Mouse (Mus musculus): ENCODE results near the gene Cd151. TPM values are rescaled to one million over a fixed set of nuclear protein-coding genes. Genes with fewer than 3 reads are reported as not detected.

Cd151 gene
- polyA plus RNA-seq, 1 experiment from 2014 or later = 5.0 TPM

DNA sequence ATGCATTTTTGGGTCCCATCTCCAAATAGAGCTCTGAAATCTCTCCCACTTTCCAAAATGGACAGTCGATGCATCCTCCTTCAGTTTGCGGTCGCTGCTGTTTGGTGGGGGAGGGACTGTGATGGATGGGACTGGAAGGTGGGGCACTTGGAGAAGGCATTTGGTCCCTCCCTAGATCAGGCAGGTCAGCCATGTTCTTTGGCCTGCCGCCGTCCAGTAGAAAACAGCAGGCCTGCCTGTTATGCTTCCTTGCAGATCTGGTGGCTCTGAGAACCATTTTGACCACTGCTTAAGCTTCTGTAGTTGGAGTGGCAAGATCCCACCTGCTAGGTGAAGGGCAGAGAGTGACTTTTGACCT is 951 bp downstream of the Cd151 start:
- Histone ChIP-seq H3K4me2 (peak overlapping the region; percentile 96), H3K9ac (peak overlapping the region; percentile 83), H3K36me3 (replicated peaks) (peaks cover 38% of the 10 kb centered on the region), H3K9me3 (replicated peaks) (no peaks in the 10 kb centered on the region), H3K4me1 (replicated peaks) (peaks cover 68% of the 10 kb centered on the region), H3K27me3 (peaks cover 39% of the 10 kb centered on the region), H3K4me3 (replicated peaks) (peak overlapping the region; percentile 76), H3K27ac (replicated peaks) (peak overlapping the region; percentile 81)
- WGBS (ENCODE audit: insufficient replicate concordance) = 25% methylated on average over 5 of the region's 5 CpGs
- ATAC-seq (ENCODE audit: insufficient read depth) = no peak

DNA sequence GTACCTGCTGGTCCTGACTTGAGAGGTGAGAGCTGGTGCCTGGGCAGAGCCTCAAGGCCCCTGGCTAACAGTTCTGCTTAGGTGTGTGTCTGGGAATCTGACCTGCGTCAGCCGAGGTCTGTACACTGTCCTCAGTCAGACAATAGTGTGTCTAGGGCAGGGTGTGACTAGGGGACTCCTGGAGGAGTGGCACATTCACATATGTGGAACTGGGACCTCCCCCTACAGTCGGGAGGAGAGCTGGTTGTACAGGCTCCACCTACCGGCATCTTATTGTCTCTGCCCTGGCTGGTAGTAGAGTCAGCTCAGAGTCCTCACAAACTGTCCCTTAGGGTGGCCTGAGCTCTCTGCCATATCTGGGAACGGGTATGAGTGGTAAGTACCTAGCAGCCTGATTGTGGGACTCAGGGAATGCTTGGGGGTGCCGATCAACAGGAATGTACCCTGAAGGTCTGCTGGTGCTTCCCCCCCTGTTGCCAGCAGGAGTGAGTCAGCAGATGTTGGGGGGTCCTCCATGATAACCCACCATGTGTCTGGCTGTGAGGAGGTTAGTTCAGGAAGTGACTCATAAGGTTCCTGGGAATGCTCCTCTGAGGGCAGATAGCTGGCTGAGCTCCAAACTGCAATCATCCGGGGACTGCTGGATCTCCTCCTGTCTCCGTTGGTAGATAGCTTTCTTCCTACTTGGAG is 1.5 kb downstream of the Cd151 start:
- Histone ChIP-seq H3K4me1 (replicated peaks) (peaks cover 73% of the 10 kb centered on the region), H3K9me3 (replicated peaks) (no peaks in the 10 kb centered on the region), H3K4me3 (replicated peaks) (peak overlapping the region; percentile 76), H3K9ac (peak overlapping the region; percentile 83), H3K27me3 (peaks cover 34% of the 10 kb centered on the region), H3K27ac (replicated peaks) (peak overlapping the region; percentile 81), H3K4me2 (peak overlapping the region; percentile 96), H3K36me3 (replicated peaks) (peaks cover 41% of the 10 kb centered on the region)
- peak; percentile 55 for ATAC-seq (ENCODE audit: insufficient read depth)
- 6% methylated on average over 8 of the region's 8 CpGs for WGBS (ENCODE audit: insufficient replicate concordance)

DNA sequence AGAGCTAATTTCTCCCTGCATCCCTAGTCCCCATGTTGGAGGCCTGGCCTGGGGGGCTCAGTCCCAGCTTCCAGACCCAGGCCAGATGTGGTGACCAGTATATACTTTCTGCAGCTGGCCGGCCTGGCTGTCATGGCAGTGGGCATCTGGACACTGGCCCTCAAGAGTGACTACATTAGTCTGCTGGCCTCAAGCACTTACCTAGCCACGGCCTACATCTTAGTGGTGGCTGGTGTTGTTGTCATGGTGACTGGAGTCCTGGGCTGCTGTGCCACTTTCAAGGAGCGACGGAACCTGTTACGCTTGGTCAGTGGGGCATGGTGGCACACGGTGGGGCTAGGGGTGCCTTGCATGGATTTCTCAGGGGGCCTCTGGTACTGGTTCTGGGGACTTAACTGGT is 2.2 kb downstream of the Cd151 start:
- 79% methylated on average over 6 of the region's 6 CpGs for WGBS (ENCODE audit: insufficient replicate concordance)
- Histone ChIP-seq H3K4me2 (peak overlapping the region; percentile 96), H3K36me3 (replicated peaks) (peaks cover 41% of the 10 kb centered on the region), H3K9ac (peak overlapping the region; percentile 83; the same call in 1 of the 2 replicates), H3K4me1 (replicated peaks) (peaks cover 78% of the 10 kb centered on the region), H3K9me3 (replicated peaks) (no peaks in the 10 kb centered on the region), H3K27me3 (peaks cover 27% of the 10 kb centered on the region), H3K4me3 (replicated peaks) (peak overlapping the region; percentile 76; the same call in 1 of the 2 replicates), H3K27ac (replicated peaks) (peak overlapping the region; percentile 81)
- ATAC-seq (ENCODE audit: insufficient read depth) = no peak

DNA sequence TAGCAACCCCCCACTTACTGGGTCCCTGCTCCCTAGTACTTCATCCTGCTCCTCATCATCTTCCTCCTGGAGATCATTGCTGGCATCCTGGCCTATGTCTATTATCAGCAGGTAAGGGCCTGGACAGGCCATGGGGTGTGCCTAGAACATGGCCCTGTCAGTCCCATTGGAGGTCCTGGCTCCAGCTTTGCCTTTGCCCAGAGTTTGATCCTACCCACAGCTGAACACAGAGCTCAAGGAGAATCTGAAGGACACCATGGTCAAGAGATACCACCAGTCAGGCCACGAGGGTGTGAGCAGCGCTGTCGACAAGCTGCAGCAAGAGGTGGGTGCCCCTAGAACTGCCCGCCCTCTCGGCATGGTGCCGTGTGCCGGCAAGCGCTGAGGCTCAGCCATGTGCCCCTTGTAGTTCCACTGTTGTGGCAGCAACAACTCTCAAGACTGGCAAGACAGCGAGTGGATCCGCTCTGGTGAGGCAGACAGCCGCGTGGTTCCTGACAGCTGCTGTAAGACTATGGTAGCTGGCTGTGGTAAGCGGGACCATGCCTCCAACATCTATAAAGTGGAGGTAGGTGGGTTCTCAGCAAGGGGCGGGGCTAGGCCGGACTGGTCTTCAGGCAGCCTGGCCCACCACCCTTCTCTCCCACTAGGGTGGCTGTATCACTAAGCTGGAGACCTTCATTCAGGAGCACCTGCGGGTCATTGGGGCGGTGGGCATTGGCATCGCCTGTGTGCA is 2.9 kb downstream of the Cd151 start:
- Histone ChIP-seq H3K27me3 (peaks cover 20% of the 10 kb centered on the region), H3K4me1 (replicated peaks) (peaks cover 75% of the 10 kb centered on the region), H3K9me3 (replicated peaks) (no peaks in the 10 kb centered on the region), H3K27ac (replicated peaks) (peak overlapping the region; percentile 81; the same call in 1 of the 2 replicates), H3K36me3 (replicated peaks) (peaks cover 41% of the 10 kb centered on the region), H3K4me2 (no peak overlapping the region), H3K4me3 (replicated peaks) (no peak overlapping the region), H3K9ac (no peak overlapping the region)
- 84% methylated on average over 18 of the region's 18 CpGs for WGBS (ENCODE audit: insufficient replicate concordance)
- no peak for ATAC-seq (ENCODE audit: insufficient read depth)

DNA sequence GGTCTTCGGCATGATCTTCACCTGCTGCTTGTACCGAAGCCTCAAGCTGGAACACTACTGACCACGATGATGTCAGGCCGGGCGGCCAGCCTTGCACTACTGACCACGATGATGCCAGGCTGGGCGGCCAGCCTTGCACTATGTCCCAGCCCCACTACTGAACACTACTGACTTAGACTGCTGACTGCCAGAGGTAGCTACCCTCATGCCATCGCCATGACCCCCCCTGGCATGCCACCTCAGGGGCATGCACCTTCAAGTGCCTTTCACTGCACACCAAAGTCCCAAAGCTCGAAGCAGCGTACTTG is 3.4 kb downstream of the Cd151 start:
- Histone ChIP-seq H3K4me2 (no peak overlapping the region), H3K36me3 (replicated peaks) (peaks cover 41% of the 10 kb centered on the region), H3K27me3 (peaks cover 15% of the 10 kb centered on the region), H3K9me3 (replicated peaks) (no peaks in the 10 kb centered on the region), H3K27ac (replicated peaks) (no peak overlapping the region), H3K9ac (no peak overlapping the region), H3K4me1 (replicated peaks) (peaks cover 73% of the 10 kb centered on the region), H3K4me3 (replicated peaks) (no peak overlapping the region)
- 82% methylated on average over 10 of the region's 10 CpGs for WGBS (ENCODE audit: insufficient replicate concordance)
- ATAC-seq (ENCODE audit: insufficient read depth) = no peak

DNA sequence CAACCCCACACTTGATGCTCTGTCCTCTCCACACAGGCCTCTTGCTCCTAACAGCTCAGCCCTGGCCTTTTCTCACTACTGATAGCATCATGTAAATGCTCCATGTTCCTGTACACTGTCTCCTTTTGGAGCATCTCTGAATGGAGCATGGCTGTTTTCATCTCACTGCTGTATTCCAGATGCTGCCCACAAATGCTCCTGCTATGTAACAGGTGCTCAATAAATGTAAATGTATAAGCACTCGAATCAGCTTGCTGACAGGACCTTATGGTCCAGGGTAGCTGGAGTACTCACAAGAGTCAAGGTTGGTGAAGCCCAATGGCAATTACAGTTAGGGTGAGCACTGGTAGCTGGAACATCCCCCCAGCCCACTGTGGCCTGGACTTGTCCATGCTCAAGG is 4.0 kb downstream of the Cd151 start:
- Histone ChIP-seq H3K4me2 (no peak overlapping the region), H3K27ac (replicated peaks) (no peak overlapping the region)

DNA sequence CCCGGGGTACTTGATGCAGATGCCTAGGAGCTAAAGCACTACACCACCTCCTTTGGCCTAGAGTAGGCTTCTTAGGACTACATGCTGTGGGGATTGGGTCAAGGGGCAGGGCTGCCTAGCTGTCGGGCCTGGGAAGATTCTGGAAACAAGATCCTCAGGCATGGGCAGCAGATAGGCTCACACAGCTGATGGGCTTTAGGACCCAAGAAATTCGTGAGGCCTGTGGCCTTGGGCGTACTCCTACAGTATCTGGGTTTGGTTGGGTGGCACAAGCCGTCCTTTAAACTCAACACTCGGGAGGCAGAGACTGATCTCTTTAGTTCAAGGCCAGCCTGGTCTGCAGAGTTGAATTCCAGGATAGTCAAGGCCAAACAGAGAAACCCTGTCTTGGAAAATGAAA is 5.0 kb downstream of the Cd151 start:
- H3K9ac ChIP-seq = no peak overlapping the region
- H3K36me3 ChIP-seq (replicated peaks) = peaks cover 41% of the 10 kb centered on the region
- WGBS (ENCODE audit: insufficient replicate concordance) = 63% methylated on average over 6 of the region's 6 CpGs
- ATAC-seq (ENCODE audit: insufficient read depth) = no peak
- H3K27ac ChIP-seq (replicated peaks) = no peak overlapping the region
- H3K4me2 ChIP-seq = no peak overlapping the region
- peaks cover 75% of the 10 kb centered on the region for H3K4me1 ChIP-seq (replicated peaks)
- H3K4me3 ChIP-seq (replicated peaks) = no peak overlapping the region
- H3K9me3 ChIP-seq (replicated peaks) = no peaks in the 10 kb centered on the region
- no peaks in the 10 kb centered on the region for H3K27me3 ChIP-seq

More for the DNA sequence above, 4.0 kb downstream of the Cd151 start:
- Histone ChIP-seq H3K4me3 (replicated peaks) (no peak overlapping the region), H3K27me3 (peaks cover 8% of the 10 kb centered on the region), H3K36me3 (replicated peaks) (peaks cover 41% of the 10 kb centered on the region), H3K9ac (no peak overlapping the region), H3K9me3 (replicated peaks) (no peaks in the 10 kb centered on the region), H3K4me1 (replicated peaks) (peaks cover 74% of the 10 kb centered on the region)
- no peak for ATAC-seq (ENCODE audit: insufficient read depth)
- WGBS (ENCODE audit: insufficient replicate concordance) = 76% methylated on average over 1 of the region's 1 CpGs

DNA sequence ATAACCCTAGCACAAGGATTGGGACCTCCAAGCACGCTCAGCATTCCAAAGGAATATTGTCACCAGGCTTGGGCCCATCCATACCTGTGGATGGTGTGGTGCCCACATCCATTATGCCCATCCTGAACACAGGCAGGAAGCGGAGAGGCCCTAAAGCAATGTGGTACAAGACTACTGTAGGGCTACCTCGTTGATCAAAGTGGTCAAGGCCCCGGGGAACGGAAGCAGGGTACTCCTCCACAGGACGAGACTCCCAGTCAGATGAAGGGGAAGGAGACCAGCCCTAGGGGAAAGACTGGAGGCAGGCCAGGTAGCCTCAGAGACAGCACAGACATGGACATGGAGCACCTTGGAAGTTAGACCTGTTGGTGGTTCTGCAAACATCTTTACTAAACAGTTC is 5.6 kb downstream of the Cd151 start:
- Histone ChIP-seq H3K4me3 (replicated peaks) (no peak overlapping the region), H3K9ac (no peak overlapping the region), H3K36me3 (replicated peaks) (peaks cover 41% of the 10 kb centered on the region), H3K27me3 (no peaks in the 10 kb centered on the region), H3K4me1 (replicated peaks) (peaks cover 75% of the 10 kb centered on the region), H3K27ac (replicated peaks) (no peak overlapping the region), H3K4me2 (no peak overlapping the region), H3K9me3 (replicated peaks) (no peaks in the 10 kb centered on the region)
- 75% methylated on average over 6 of the region's 6 CpGs for WGBS (ENCODE audit: insufficient replicate concordance)
- no peak for ATAC-seq (ENCODE audit: insufficient read depth)

DNA sequence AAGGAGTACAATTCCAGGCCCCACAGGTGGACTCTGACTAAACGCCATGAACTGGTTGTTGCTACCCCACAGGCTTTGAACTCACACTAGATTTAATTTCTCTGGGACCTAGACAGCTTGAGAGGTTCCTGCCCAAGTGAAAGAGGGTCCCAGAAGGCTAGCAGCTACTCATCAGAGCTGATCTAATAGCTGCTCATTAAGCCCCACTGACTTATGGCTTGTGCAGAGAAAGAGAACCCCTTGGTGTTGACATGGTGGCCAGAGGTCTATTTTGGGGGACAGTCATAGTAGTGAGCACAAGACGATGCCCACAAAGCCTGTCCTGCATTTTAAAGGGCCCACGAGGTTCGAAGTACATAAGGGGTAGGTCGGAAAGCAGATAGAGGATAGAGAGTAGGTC is 7.0 kb downstream of the Cd151 start:
- Histone ChIP-seq H3K9me3 (replicated peaks) (no peaks in the 10 kb centered on the region), H3K27me3 (no peaks in the 10 kb centered on the region), H3K4me2 (peak overlapping the region; percentile 99), H3K36me3 (replicated peaks) (peaks cover 40% of the 10 kb centered on the region), H3K4me1 (replicated peaks) (peaks cover 70% of the 10 kb centered on the region), H3K4me3 (replicated peaks) (peak overlapping the region; percentile 74), H3K27ac (replicated peaks) (peak overlapping the region; percentile 91; the same call in 1 of the 2 replicates), H3K9ac (peak overlapping the region; percentile 81)
- no peak for ATAC-seq (ENCODE audit: insufficient read depth)
- 6% methylated on average over 5 of the region's 5 CpGs for WGBS (ENCODE audit: insufficient replicate concordance)

DNA sequence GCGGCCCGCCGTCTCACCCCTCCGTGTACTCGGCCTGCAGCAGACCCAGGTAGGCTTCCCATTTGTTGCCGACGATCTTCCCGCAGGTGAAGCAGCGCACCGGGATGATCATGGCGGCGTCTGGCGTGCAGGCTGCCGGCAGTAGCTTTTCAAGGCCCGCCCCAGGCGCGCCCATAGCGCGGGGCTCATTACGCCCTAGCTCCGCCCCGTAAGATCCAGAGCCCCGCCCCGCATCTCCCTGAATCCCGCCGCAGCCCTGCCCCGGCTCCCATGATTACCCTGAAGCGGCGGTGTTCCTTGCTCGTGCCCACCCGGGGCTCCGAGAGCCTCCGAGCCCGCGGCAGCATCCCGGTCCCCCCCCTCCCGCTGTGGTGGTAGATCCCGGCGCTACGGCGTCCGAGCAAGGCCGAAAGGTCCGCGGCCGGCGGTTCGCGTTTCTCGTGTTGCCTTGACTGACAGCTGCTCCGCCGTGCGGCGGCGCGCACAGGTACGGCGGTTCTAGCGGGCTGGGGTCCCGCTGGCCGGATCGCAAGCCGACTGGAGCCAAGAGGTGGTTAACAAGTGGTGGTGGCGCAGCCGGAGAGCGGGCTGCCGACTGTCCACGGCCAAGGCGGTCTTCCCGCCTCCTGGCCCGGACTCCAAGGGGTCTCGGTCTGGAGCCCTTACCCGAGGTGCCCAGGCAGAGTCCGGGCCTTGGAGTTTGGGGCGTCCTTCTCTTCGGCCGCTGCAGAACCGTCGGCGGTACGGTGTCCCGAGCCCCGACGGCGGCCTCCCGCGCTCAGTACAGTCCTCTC is 8.0 kb downstream of the Cd151 start, which contains the start of the genes Polr2l and Tspan4:
Gene Polr2l (minus strand): TSS at position 122 of the 794 bp plus-strand sequence.
Gene Tspan4 (plus strand): TSS at position 230 of the 794 bp plus-strand sequence.
- Histone ChIP-seq H3K4me3 (replicated peaks) (peak within 1 kb of the TSS; percentile 74), H3K27ac (replicated peaks) (peak within 1 kb of the TSS; percentile 91), H3K9me3 (replicated peaks) (no peaks in the 10 kb centered on the region), H3K27me3 (no peaks in the 10 kb centered on the region), H3K4me1 (replicated peaks) (peaks cover 61% of the 10 kb centered on the region), H3K36me3 (replicated peaks) (peaks cover 30% of the 10 kb centered on the region), H3K4me2 (peak within 1 kb of the TSS; percentile 99), H3K9ac (peak within 1 kb of the TSS; percentile 81)
- peak; percentile 75 for ATAC-seq (ENCODE audit: insufficient read depth)
- WGBS (ENCODE audit: insufficient replicate concordance) = under 1% methylated on average over 87 of the region's 87 CpGs

DNA sequence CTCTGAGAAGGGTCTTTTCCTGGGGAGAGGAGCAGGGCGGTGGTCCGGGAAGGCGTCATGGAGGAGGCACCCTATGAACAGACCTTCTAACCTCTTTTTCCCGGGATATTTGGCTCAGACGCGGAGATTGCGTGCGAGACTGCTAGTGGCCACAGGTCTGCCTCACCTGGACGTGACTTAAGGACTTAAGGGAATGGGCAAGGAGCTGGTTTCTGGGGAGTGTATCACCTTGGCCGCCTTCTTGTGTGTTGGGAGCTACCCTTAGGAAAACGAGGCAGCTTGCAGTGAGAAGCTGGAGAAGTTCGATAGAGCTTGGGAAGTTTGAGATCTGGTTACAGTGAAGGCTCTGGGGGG is 8.6 kb downstream of the Cd151 start:
- peak overlapping the region; percentile 81 for H3K9ac ChIP-seq
- H3K4me1 ChIP-seq (replicated peaks) = peaks cover 63% of the 10 kb centered on the region
- WGBS (ENCODE audit: insufficient replicate concordance) = under 1% methylated on average over 12 of the region's 12 CpGs
- peaks cover 5% of the 10 kb centered on the region for H3K27me3 ChIP-seq
- peak overlapping the region; percentile 74 for H3K4me3 ChIP-seq (replicated peaks)
- ATAC-seq (ENCODE audit: insufficient read depth) = no peak
- H3K27ac ChIP-seq (replicated peaks) = peak overlapping the region; percentile 91
- H3K36me3 ChIP-seq (replicated peaks) = peaks cover 24% of the 10 kb centered on the region
- H3K4me2 ChIP-seq = peak overlapping the region; percentile 99
- no peaks in the 10 kb centered on the region for H3K9me3 ChIP-seq (replicated peaks)

All from liver, embryonic 15.5 days (tissue).